Mouse (Mus musculus) limb, embryonic 13.5 days (tissue): Measurements from ENCODE around the gene Trpm1. TPM values are rescaled to one million over a fixed set of nuclear protein-coding genes. Genes with fewer than 3 reads are reported as not detected.
"Not testable (repeated sequence)": the region's sequence is repeated elsewhere in the genome, so short reads cannot be mapped to it uniquely, and the experiment has no call there.

Experiments
- ATAC-seq: fragments of 200-750 bp; cut with Nextera tagmentation; 2 replicates; pipeline ENCODE4 v1.8.0; 2017; ENCODE audit warnings: low read depth, moderate number of reproducible peaks, moderate TSS enrichment; ENCODE audit not compliant: low FRiP score
- H3K27ac ChIP-seq: fragments of 300-500 bp; sonication (generic); 2 replicates; pipeline ENCODE4 v1.5.1; 2015; ENCODE audit warnings: inconsistent platforms, mild to moderate bottlenecking, moderate library complexity
- H3K27me3 ChIP-seq: fragments of 300-500 bp; sonication (generic); 2 replicates; pipeline ENCODE4 v1.6.1; 2015; ENCODE audit warnings: mild to moderate bottlenecking, inconsistent platforms
- H3K36me3 ChIP-seq: fragments of 300-500 bp; sonication (generic); 2 replicates; pipeline ENCODE4 v1.6.1; 2015; ENCODE audit warnings: inconsistent platforms, mild to moderate bottlenecking, moderate library complexity
- H3K4me1 ChIP-seq: fragments of 300-500 bp; sonication (generic); 2 replicates; pipeline ENCODE4 v1.6.1; 2015; ENCODE audit warnings: inconsistent platforms
- H3K4me2 ChIP-seq: fragments of 300-500 bp; sonication (generic); replicated peaks from 2 replicates; pipeline ENCODE4 v1.6.1; 2015; ENCODE audit warnings: inconsistent platforms, mild to moderate bottlenecking, moderate library complexity
- H3K4me3 ChIP-seq: fragments of 300-500 bp; sonication (generic); 2 replicates; pipeline ENCODE4 v1.5.1; 2015; ENCODE audit warnings: moderate library complexity, mild to moderate bottlenecking, inconsistent platforms
- H3K9ac ChIP-seq: fragments of 300-500 bp; sonication (generic); 2 replicates; pipeline ENCODE4 v1.6.1; 2015; ENCODE audit warnings: mild to moderate bottlenecking, inconsistent platforms
- H3K9me3 ChIP-seq: fragments of 300-500 bp; sonication (generic); 2 replicates; pipeline ENCODE4 v1.6.1; 2016; ENCODE audit warnings: inconsistent platforms
- WGBS: fragments of 180-500 bp; shearing (Covaris S2); methylation state at CpG from one replicate; pipeline ENCODE4 v1.1.7; 2015; 5-methylcytosine and 5-hydroxymethylcytosine counted together
- polyA plus RNA-seq: library from polyadenylated mRNA; unstranded; fragments of >200 nt; fragmentation: Nextera tagmentation; extraction: Ambion mirVana; gene quantifications from 2 replicates; pipeline ENCODE4 v1.2.1, GENCODE M21; 2015

Gene Trpm1
- 0.33 and 0.65 TPM in 2 replicates for polyA plus RNA-seq

- Histone ChIP-seq H3K4me3 (no peak within 1 kb of the TSS), H3K4me1 (peaks cover 9% of the 10 kb centered on the region; the same call in 1 of the 2 replicates), H3K4me2 (no peak within 1 kb of the TSS), H3K9ac (no peak within 1 kb of the TSS), H3K27ac (no peak within 1 kb of the TSS), H3K36me3 (no peaks in the 10 kb centered on the region), H3K27me3 (no peaks in the 10 kb centered on the region), H3K9me3 (no peaks in the 10 kb centered on the region)
- no peak for ATAC-seq
- 78% methylated on average over 2 of the region's 2 CpGs for WGBS
Observed at GRCm38 (mm10) chr7:64153535-64153934, at the start of gene Trpm1. Gene Trpm1 (plus strand): TSS chr7:64153835.

DNA sequence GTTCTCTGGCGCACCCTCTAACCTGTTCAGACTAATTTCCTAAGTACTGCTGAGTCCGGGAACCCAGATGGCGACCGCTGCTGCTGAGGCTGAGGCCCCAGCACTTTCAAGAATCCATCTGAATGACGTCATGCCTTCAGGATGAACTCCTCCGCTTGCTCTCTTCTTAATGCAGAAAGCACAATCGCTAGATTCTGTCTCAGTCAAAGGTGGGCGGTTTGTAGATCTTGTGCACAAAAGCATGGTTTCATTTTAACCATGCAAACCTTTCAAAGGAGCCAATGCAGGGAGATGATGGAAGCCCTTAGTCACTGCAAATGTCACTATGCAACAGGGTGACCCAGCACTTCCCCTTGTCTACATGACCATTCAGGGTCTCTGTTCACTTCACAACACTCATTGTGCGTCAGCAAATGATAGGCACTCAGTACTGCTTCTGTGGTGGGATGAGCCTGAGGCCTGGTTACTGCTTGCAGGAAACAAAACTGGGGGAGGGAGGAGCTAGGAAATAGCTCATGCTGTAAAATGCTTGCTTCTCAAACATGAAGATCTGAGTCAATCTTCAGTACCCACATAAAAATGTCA, 31.4 kb upstream of the Trpm1 start:
- Histone ChIP-seq H3K9ac (no peak overlapping the region), H3K4me3 (no peak overlapping the region), H3K9me3 (no peaks in the 10 kb centered on the region), H3K4me2 (no peak overlapping the region), H3K27me3 (no peaks in the 10 kb centered on the region), H3K4me1 (no peaks in the 10 kb centered on the region), H3K27ac (no peak overlapping the region), H3K36me3 (no peaks in the 10 kb centered on the region)
- WGBS = 88% methylated on average over 9 of the region's 9 CpGs
- ATAC-seq = no peak

- WGBS = 73% methylated on average over 4 of the region's 4 CpGs
- H3K4me3 ChIP-seq = no peak overlapping the region
- no peaks in the 10 kb centered on the region for H3K27me3 ChIP-seq
- H3K9me3 ChIP-seq = no peaks in the 10 kb centered on the region
- H3K36me3 ChIP-seq = no peaks in the 10 kb centered on the region
- no peak overlapping the region for H3K4me2 ChIP-seq
- no peak overlapping the region for H3K9ac ChIP-seq
- H3K27ac ChIP-seq = no peak overlapping the region
- ATAC-seq = no peak
- H3K4me1 ChIP-seq = no peaks in the 10 kb centered on the region
Observed at GRCm38 (mm10) chr7:64123721-64124120, 29.9 kb upstream of the Trpm1 start.

DNA sequence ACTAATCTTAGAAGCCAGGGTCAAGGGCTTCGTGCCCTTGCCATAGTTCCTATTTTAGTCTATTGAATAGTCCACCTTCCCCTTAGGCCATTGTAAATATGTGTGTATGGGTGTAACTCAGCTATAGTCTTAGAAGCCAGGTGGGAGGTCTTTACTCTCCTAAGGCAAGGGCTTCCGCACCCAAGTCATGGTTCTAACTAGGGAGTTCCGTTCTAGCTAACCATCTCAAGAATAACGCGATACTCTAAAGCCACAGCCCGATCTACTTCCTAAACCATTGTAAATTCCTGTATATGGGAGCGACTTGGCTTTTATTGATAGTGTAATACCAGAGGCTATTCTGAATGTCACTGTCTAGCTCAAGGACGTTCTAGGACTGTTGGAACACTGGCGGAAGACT, 27.6 kb upstream of the Trpm1 start:
- H3K27me3 ChIP-seq, H3K4me2 ChIP-seq, H3K9me3 ChIP-seq, H3K4me3 ChIP-seq, H3K36me3 ChIP-seq, H3K9ac ChIP-seq, H3K27ac ChIP-seq, ATAC-seq, H3K4me1 ChIP-seq: not testable (repeated sequence)
- 92% methylated on average over 9 of the region's 9 CpGs for WGBS

DNA sequence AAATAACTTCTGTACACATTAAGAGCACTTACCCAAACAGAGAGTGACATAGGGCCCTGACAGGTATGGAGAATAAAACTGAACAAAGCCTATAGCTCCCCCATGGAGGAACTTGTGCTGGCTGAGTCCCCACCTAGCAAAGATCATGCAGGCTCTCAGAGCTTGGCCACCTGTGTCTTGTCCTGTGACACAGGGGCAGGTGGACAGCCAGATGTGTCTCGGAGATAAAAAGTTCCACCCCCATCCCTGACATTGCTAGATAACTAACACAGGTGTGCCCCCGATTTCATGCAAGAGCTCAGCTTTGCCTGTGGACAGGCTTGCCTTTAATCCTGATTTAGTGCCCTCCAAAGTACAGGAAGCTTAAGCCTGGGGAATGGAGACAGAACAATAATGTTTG, 13.8 kb upstream of the Trpm1 start:
- Histone ChIP-seq H3K4me1 (no peaks in the 10 kb centered on the region), H3K9me3 (no peaks in the 10 kb centered on the region), H3K36me3 (no peaks in the 10 kb centered on the region), H3K9ac (no peak overlapping the region), H3K27ac (no peak overlapping the region), H3K4me2 (no peak overlapping the region), H3K4me3 (no peak overlapping the region), H3K27me3 (no peaks in the 10 kb centered on the region)
- WGBS = 72% methylated on average over 2 of the region's 2 CpGs
- no peak for ATAC-seq

DNA sequence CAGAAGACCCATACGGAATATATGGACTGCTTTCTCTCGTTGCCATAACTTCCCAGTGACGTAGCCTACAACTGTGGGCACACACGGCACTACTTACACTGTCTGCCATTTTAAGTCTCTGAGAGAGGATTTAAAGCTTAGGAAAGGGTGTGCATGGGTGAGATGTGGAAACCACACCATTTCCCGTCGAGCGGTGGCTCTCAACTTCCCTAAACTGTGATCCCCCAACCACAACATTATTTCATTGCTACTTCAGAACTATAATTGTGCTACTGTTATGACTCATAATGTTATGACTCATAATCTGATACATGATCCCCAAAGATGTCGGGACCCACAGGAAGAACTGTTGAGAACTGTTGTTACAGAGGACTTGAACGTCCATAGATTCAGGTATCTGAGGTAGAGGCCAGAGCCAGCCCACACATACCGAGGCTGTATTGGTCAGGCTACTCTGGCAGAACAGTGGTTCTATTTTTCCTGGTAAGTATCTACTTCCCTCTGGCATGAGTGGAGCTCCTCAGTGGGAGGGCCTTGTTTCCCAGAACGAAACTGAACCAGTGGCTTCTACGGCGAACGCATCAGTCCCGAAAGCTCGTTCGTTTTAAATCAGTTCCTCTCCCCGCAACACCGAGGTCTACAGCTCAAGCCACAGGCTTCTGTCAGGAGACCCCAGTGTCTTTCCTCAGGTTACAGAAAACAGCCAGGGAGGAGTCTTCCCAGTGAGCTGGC, 12.2 kb upstream of the Trpm1 start:
- no peak overlapping the region for H3K4me2 ChIP-seq
- 86% methylated on average over 19 of the region's 19 CpGs for WGBS
- H3K27me3 ChIP-seq = no peaks in the 10 kb centered on the region
- no peak overlapping the region for H3K27ac ChIP-seq
- H3K9me3 ChIP-seq = no peaks in the 10 kb centered on the region
- no peak overlapping the region for H3K9ac ChIP-seq
- no peak overlapping the region for H3K4me3 ChIP-seq
- no peaks in the 10 kb centered on the region for H3K36me3 ChIP-seq
- no peak for ATAC-seq
- no peaks in the 10 kb centered on the region for H3K4me1 ChIP-seq

- H3K4me2 ChIP-seq = no peak overlapping the region
- H3K4me3 ChIP-seq = no peak overlapping the region
- H3K27me3 ChIP-seq = no peaks in the 10 kb centered on the region
- WGBS = 45% methylated on average over 2 of the region's 2 CpGs
- ATAC-seq = no peak
- H3K36me3 ChIP-seq = no peaks in the 10 kb centered on the region
- no peak overlapping the region for H3K27ac ChIP-seq
- no peak overlapping the region for H3K9ac ChIP-seq
- H3K9me3 ChIP-seq = no peaks in the 10 kb centered on the region
- no peaks in the 10 kb centered on the region for H3K4me1 ChIP-seq
Observed at GRCm38 (mm10) chr7:64149337-64149736, 4.3 kb upstream of the Trpm1 start.

DNA sequence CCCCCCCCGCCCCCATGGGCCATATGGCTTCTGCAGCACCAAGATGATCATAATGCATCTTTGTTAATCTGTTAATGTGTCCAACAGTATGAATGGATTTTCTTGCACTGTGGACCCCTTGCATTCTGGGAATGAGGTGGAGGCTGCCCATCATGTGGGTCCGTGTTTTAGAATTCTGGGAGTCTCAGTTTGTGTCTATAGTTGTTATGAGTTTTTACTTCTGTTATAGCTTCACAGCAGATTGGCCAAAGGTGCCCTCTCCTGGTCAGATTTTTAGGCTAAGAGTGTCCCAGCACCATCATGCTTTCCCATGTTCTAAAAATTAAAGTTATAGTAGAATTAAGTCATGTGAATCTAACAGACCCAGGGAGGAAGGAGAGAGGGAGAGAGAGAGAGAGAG, 3.9 kb upstream of the Trpm1 start:
- WGBS = 37% methylated on average over 2 of the region's 2 CpGs
- Histone ChIP-seq H3K4me3 (no peak overlapping the region), H3K4me2 (no peak overlapping the region), H3K36me3 (no peaks in the 10 kb centered on the region), H3K9ac (no peak overlapping the region), H3K4me1 (no peaks in the 10 kb centered on the region), H3K27me3 (no peaks in the 10 kb centered on the region), H3K27ac (no peak overlapping the region), H3K9me3 (no peaks in the 10 kb centered on the region)
- no peak for ATAC-seq

DNA sequence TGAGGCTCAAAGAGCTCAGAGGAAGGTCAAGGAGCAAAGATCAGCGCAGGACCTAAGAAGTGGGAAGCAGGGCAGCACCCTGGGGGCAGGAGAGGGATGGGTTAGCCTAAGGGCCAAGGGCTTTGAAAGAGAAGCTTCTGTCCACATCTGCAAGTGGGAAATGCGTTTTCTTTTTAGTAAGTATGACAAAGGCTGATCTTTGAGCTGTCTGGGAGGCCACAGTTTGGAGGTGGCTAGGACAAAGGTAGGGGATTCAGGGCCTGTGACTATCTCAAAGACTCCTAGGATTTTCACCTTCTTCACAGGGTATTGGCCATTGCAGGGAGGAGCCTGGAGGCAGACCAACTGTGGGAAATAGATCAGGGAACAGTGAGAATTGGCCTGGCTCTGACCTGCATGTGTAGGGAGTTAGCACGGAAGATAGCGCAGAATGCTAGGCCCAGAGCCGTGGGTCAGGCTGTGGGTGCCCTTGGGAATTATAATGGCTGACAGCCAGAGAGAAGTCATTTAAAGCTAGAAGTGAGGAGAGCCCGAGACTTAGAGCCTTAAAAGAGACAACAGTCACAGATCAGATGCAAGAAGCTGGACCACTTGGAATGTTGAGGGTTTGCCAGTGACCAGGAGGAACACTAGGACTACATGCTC, 3.1 kb upstream of the Trpm1 start:
- no peak overlapping the region for H3K9ac ChIP-seq
- H3K4me3 ChIP-seq = no peak overlapping the region
- ATAC-seq = no peak
- 64% methylated on average over 6 of the region's 6 CpGs for WGBS
- no peak overlapping the region for H3K27ac ChIP-seq
- no peaks in the 10 kb centered on the region for H3K36me3 ChIP-seq
- no peak overlapping the region for H3K4me2 ChIP-seq
- H3K9me3 ChIP-seq = no peaks in the 10 kb centered on the region
- H3K4me1 ChIP-seq = peaks cover 5% of the 10 kb centered on the region; the same call in 1 of the 2 replicates
- H3K27me3 ChIP-seq = no peaks in the 10 kb centered on the region

DNA sequence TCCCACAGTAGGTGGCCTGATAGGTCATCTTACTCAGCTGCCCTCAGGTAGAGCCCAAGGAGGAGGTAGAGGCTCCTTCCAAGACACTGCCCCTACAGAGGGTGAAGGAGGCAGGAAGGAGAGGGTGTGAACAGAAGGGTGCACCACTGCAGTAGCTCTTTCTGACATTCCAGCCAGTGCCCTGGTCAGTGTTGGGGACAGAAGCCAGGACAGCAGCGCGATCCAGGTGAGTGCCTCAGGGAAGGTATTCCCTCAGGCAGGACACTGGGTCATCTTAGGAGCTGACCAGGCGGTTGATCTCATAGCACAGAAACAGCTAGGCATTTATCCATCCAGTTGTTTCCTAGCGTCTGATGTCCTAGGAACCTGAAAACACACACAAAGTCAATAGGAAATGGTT, 1.6 kb downstream of the Trpm1 start:
- Histone ChIP-seq H3K4me2 (peak overlapping the region; percentile 45), H3K4me3 (no peak overlapping the region), H3K36me3 (no peaks in the 10 kb centered on the region), H3K27me3 (no peaks in the 10 kb centered on the region), H3K4me1 (peaks cover 12% of the 10 kb centered on the region; the same call in 1 of the 2 replicates), H3K9me3 (no peaks in the 10 kb centered on the region), H3K27ac (no peak overlapping the region), H3K9ac (no peak overlapping the region)
- no peak for ATAC-seq
- 63% methylated on average over 4 of the region's 4 CpGs for WGBS

DNA sequence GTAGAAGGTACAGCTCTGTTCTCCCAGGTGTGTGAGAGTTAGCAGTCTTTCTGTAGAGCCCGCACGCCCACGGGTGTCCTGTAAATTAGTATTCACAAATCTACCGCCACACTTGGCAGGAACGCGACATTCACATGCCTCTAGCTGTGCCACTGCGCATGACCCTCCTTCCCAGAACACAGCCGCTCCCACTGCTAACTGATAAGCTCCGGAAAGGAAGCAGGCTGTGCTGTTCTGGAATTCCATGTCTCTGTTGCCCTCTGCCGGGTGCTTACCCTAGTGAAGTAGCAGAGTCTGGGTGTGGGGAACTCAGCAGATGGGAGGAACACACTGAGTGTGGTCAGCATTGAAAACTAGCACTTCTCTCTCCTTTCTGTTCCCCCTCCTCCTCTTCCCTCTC, 2.1 kb downstream of the Trpm1 start:
- ATAC-seq = peak; percentile 77
- peak overlapping the region; percentile 45 for H3K4me2 ChIP-seq
- H3K4me1 ChIP-seq = peaks cover 12% of the 10 kb centered on the region; the same call in 1 of the 2 replicates
- no peak overlapping the region for H3K4me3 ChIP-seq
- no peak overlapping the region for H3K27ac ChIP-seq
- H3K9me3 ChIP-seq = no peaks in the 10 kb centered on the region
- no peak overlapping the region for H3K9ac ChIP-seq
- WGBS = 17% methylated on average over 10 of the region's 10 CpGs
- no peaks in the 10 kb centered on the region for H3K36me3 ChIP-seq
- H3K27me3 ChIP-seq = no peaks in the 10 kb centered on the region

- WGBS = 62% methylated on average over 5 of the region's 5 CpGs
- peaks cover 12% of the 10 kb centered on the region; the same call in 1 of the 2 replicates for H3K4me1 ChIP-seq
- ATAC-seq = no peak
Observed at GRCm38 (mm10) chr7:64156271-64156911, 2.8 kb downstream of the Trpm1 start.

More at GRCm38 (mm10) chr7:64156271-64156911, 2.8 kb downstream of the Trpm1 start:
- Histone ChIP-seq H3K4me3 (no peak overlapping the region), H3K36me3 (no peaks in the 10 kb centered on the region), H3K27me3 (no peaks in the 10 kb centered on the region), H3K27ac (no peak overlapping the region), H3K9ac (no peak overlapping the region), H3K9me3 (no peaks in the 10 kb centered on the region), H3K4me2 (no peak overlapping the region)
